Mouse (Mus musculus) gastrocnemius, adult 8-10 months (tissue): Measurements from ENCODE around the gene Itgb3. TPM values are rescaled to one million over a fixed set of nuclear protein-coding genes. Genes with fewer than 3 reads are reported as not detected.
"Not testable (repeated sequence)": the region's sequence is repeated elsewhere in the genome, so short reads cannot be mapped to it uniquely, and the experiment has no call there.

Experiments
- DNase-seq, 2 experiments: peaks; one replicate each; pipeline ENCODE4 v3.0.0; 2022; ENCODE audit warnings: low spot score in 2 of 2
- total RNA-seq, 4 experiments: library from RNA; stranded (reverse); gene quantifications; 2 replicates each; pipeline ENCODE4 v1.2.4; 2022

Itgb3 gene
- total RNA-seq: under 1 TPM; 0.36 to 0.70 (median 0.54) TPM

DNA sequence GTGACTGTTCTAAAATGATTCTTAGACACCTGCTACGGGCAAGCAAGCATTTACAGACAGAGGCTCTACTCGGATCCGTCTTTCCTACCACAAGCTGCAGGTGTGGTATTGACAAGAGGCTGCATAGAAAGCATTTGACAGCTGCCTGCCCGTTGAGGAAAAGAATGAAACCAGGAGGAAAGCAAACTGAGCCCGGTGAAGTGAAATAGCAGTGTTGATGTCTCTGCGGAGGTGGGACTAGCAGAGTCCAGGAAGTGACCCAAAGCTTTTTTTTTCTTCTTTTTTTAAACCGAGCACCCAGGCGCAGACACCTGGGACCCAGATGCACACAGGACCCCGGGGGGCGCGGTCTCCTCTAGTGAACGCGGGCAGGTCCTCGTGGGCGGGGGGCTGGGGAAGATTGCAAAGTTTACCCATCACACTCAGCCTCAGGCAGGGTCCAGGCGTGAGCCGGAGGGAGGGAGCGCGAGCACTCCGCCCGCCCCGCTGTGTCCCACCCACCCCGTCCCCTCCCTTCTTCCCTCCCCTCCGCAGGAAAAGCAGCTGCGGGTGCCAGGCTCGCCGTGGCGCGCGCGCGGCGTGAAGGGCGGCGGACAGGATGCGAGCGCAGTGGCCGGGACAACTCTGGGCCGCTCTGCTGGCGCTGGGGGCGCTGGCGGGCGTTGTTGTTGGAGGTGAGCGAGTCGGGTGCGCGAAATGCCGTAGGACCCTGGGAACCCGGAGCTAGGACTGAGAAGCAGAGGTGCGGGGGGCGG, at the start of gene Itgb3:
Gene Itgb3, plus strand, starts transcription at position 510 of the 755 bp plus-strand sequence.
- peak; percentile 38 to 44 for DNase-seq

DNA sequence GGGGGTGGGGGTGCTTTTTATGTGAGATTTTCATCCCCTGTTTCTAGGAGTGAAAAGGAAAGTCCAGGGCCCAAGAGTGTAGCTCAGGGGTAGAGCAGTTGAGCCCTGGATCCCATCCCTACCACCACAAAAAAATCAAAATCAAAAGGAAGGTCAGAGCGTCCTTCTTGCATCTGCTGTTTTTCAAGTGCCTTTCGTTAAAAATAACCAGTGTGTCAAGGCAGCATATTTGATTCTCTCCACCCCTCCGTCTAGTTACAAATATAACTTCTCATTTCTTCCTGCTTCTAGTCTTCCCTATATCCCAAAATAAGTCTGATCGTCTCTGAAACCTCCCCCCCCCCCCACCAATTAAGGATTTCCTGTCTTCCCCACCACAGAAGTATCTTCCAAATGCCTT, 49.7 kb upstream of the Itgb3 start:
- no peak for DNase-seq

- no peak for DNase-seq
These were observed 49.0 kb upstream of the Itgb3 start for GRCm38 (mm10) chr11:104558651-104559403.

DNA sequence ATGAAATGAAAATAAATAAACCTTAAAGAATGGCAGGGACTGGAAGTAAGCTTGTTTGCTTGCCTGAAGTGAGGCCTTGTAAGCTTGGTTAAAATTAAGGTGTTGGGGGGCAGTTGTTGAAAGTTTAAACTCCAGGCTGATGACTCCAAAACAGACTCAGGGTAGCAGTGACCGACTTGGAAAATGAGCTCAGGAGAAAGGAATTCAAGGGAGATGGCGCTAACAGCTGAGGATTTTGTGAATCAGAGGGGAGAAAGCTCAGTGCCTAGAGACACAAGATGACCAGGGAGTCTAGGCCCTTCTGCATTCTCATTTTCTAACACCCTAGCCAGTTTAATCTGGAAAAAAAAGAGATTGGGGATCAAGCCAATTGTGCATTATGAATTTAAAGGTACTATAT, 46.8 kb upstream of the Itgb3 start:
- no peak for DNase-seq

- DNase-seq: no peak
These were observed 44.3 kb upstream of the Itgb3 start for GRCm38 (mm10) chr11:104563496-104563895.

DNA sequence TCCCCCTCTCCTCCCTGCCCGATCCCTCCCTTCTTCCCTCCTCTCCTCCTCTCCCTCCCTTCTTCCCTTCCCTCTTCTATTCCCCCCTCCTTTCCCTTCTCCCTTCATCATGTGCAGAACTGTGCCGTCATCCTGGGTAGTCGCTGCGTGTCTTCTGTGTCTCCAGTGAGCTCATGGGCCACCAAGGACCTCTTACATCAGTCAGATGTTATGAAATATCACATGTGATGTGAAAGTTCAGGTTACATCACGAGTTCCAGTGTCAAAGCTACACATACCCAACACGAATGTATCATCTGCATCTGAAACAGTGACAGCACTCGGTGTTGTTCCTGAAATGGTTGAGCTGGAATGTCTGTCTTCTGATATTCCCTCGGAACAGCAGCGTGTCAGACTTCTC, 42.6 kb upstream of the Itgb3 start:
- DNase-seq: no peak

DNA sequence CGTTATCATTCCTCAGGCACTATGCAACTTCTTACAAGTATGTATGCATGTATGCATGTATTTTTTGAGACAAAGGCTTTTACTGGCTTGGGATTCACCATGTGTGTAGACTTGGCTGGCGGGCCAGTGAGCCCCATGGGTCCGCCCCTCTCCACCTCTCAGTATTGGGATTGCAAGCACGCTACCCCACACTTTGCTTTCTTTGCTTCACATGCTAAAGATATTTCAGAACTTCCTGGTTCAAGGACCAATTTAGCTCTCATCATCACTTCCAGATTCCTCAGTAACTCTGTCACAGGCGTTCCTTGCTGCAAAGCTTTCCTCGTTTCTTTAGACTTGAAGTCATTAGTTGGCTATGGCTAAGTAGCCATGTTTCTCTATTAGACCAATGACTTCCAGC, 41.7 kb upstream of the Itgb3 start:
- no peak for DNase-seq

GRCm38 (mm10) chr11:104566796-104567195, 41.0 kb upstream of the Itgb3 start:
- DNase-seq: no peak

DNA sequence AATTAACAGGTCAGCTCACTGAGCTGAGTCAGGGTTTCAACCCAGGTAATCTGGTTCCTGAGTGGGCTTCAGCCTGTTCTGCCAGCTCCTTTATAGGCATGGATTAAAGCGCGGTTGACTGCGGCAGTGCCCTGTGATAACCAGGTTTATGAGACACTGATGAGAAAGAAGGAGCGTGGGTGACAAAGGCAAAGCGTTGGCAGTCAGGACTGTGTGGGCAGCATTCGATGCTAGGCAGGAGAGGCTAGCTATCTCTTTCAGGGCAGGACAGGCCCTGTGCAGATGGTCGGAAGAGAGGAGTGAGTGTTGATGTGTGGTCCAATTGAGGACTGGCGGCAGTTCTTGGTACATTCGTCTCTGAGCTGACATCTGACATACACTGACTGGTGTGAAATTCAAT, 40.1 kb upstream of the Itgb3 start:
- no peak for DNase-seq

GRCm38 (mm10) chr11:104568326-104568725, 39.5 kb upstream of the Itgb3 start:
- no peak for DNase-seq

- not testable (repeated sequence) for DNase-seq
These were observed 37.3 kb upstream of the Itgb3 start for GRCm38 (mm10) chr11:104570515-104570914.

DNA sequence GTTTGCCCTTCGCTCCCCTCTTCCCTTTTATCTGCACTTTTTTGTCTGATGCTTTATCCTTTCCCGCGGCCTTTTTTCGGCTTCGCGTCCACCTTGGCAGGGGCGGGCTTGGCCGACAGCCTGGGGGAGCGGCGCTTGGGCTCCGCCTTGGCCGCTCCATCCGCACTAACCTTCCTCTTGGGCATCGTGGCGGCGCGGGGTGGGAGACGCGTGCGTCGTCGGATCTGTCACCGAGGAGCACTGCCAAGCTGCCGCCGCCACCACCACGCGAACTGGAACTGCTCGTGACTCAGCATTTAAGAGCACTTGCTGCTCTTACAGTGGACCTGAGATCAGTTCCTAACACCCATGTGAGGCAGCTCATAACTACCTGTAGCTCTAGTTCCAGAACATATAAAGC, 36.4 kb upstream of the Itgb3 start:
- DNase-seq: peak in 1 of 2 experiments; percentile 28

DNA sequence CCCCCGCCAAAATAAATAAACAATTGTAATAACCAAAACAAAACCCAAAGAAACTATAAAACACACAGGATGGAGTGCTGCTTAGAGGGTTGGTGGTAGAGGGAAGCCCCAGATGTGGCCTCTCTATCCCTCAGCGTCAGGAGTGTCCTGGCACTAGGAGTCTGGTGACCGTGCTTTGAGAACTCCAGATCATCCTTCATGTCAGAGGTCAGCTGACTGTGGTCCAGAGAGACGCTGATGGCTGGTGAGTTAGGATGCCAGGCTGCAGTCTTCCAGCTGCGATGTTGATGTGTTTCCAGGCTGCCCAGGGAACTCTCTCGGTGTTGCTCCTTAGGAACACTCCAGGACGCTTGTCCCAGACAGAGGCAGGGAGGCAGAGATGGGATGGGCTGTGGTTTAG, 35.7 kb upstream of the Itgb3 start:
- DNase-seq: peak in 1 of 2 experiments; percentile 37

- no peak for DNase-seq
These were observed 35.2 kb upstream of the Itgb3 start for GRCm38 (mm10) chr11:104572566-104572965.

- no peak for DNase-seq
These were observed 30.8 kb upstream of the Itgb3 start for GRCm38 (mm10) chr11:104576772-104577612.

- no peak for DNase-seq
These were observed 29.7 kb upstream of the Itgb3 start for GRCm38 (mm10) chr11:104578074-104578473.

DNA sequence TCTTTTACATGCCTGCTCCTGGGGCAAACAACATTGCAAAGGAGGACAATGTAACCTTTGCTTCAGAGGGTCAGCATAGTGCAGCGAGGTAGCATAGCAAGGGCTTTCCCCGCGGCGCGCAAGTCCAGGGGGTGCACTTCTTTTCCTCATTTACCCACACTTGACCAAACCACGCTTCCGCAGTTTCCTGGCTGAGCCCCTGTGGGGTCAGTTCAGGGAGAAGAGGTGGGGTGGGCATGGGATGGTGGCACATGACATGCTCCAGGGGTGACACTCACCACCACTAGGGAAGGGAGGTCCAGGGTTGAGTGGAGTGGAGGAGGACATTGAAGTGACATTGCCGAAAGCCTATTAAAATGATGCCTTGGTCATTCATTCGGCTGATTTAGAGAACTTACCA, 28.7 kb upstream of the Itgb3 start:
- no peak for DNase-seq

DNA sequence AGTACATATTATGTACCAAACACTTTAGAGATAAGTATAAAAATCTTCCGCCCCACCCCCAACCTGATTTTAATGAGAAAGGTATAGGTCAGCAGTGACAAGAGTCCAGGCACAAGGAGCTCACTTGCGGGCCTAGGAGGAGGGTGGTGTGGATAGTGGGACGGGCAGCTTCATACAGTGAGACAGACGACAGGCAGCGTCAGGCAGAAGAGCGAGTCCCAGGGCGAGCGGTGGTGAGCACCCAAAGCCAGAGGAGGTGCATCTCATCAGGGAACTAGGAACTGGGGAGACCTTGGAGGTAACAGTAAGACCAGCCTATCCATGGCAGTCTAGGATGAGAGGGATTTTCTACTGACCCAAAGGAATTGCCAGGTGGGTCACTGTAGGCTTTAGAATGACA, 28.2 kb upstream of the Itgb3 start:
- no peak for DNase-seq

DNA sequence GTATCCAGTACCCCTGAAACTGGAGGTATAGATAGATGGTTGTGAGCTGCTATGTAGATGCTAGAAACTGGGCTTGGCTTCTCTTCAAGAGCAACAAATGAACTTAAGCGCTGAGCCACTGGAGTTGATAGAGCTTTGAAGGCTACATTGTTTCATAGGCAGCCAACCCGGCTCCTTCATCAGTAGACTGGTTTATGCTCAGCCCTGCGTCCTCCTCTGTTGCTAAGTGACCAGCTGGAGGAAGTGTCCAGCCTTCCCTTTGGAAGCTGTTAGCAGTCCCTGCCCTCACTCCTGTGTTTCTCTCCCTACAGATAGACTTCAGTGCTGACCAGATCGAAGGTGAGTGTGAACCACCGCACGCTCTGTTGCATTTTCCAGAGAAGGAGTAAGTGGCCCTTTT, 27.7 kb upstream of the Itgb3 start:
- no peak for DNase-seq

DNA sequence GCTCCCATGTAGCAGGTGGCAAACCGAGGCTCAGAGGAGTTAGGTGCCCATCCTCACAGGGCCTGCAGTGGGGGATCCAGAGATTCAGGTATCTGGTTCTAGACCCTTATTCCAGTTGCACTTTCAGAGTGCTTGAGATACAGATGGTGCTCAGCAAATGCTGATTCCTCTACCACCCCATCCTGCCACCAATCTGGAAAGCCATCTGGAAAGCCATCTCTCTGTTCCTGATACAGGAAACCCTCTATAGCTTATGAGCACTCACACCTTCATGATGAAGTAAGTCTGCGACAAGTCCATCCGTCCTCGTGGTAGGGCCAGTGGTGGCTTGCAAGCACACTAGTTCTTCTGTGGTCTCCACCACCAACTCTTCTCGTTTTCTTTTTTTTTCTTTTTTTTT, 27.2 kb upstream of the Itgb3 start:
- DNase-seq: no peak

- no peak for DNase-seq
These were observed 26.1 kb upstream of the Itgb3 start for GRCm38 (mm10) chr11:104581446-104582307.
